Comparison of ENCODE assay signal across 7 mouse cellular contexts in genomic region chr1:133023723-133024122, GRCm38 (mm10). TPM values are rescaled to one million over a fixed set of nuclear protein-coding genes. Genes with fewer than 3 reads are reported as not detected.
DNase-seq lines count a peak whose midpoint lies in the region; ATAC-seq and TF ChIP-seq lines count a peak whose summit lies in the region.
"Not testable (repeated sequence)": the region's sequence is repeated elsewhere in the genome, so short reads cannot be mapped to it uniquely, and the experiment has no call there.

No protein-coding gene starts in this region.

- not testable (repeated sequence) for TF ChIP-seq POLR2A in bone marrow, adult 2 months (IDR thresholded peaks at IDR 0.05; ENCODE audit: borderline replicate concordance, control insufficient read depth, low read depth, low read length); limb, embryonic 14.5 days (IDR thresholded peaks at IDR 0.05; ENCODE audit: borderline replicate concordance, extremely low read depth, insufficient read depth, insufficient read length)

- TF ChIP-seq CTCF in bone marrow, adult 2 months (IDR thresholded peaks at IDR 0.05; ENCODE audit: control insufficient read depth, insufficient read depth, low read length); midbrain, postnatal 0 days (IDR thresholded peaks at IDR 0.05): not testable (repeated sequence)

- peak overlapping the region; percentile 64 for H3K4me2 ChIP-seq in forebrain, embryonic 12.5 days
- H3K4me2 ChIP-seq in heart, embryonic 14.5 days (ENCODE audit: low read length): peak overlapping the region; percentile 78
- H3K4me2 ChIP-seq in intestine, embryonic 14.5 days (ENCODE audit: low read length): peak overlapping the region; percentile 85; the same call in 1 of the 2 replicates
- peak overlapping the region; percentile 66; the same call in 1 of the 2 replicates for H3K4me2 ChIP-seq in limb, embryonic 14.5 days (replicated peaks; ENCODE audit: low read depth, low read length, severe bottlenecking)
- peak overlapping the region; percentile 63 for H3K4me2 ChIP-seq in lung, embryonic 16.5 days (ENCODE audit: low read depth, low read length)
- 0 out of 2 replicates have a peak overlapping the region, but pooled peaks have one; percentile 60 for H3K4me2 ChIP-seq in midbrain, postnatal 0 days (ENCODE audit: low read depth, low read length, poor library complexity, severe bottlenecking)

- not testable (repeated sequence) for H3K9me3 ChIP-seq in forebrain, embryonic 12.5 days; heart, embryonic 14.5 days (ENCODE audit: control insufficient read depth, low read length); intestine, embryonic 14.5 days (ENCODE audit: control insufficient read depth, low read length); limb, embryonic 14.5 days (ENCODE audit: control insufficient read depth, low read length); lung, embryonic 16.5 days (ENCODE audit: control insufficient read depth, low read length); midbrain, postnatal 0 days (ENCODE audit: low read length)

- H3K36me3 ChIP-seq in forebrain, embryonic 12.5 days (replicated peaks); heart, embryonic 14.5 days (ENCODE audit: control insufficient read depth, insufficient read depth, low read length); intestine, embryonic 14.5 days (ENCODE audit: control insufficient read depth, insufficient read depth, low read length); limb, embryonic 14.5 days (ENCODE audit: control insufficient read depth, insufficient read depth, low read length); lung, embryonic 16.5 days (ENCODE audit: control insufficient read depth, insufficient read depth, low read length); midbrain, postnatal 0 days (ENCODE audit: insufficient read depth, low read length): not testable (repeated sequence)

- not testable (repeated sequence) for H3K4me1 ChIP-seq in bone marrow, adult 2 months (ENCODE audit: control insufficient read depth, insufficient read depth, low read length); heart, embryonic 14.5 days (ENCODE audit: control insufficient read depth in 2 of 2, insufficient read depth in 2 of 2, low read length in 2 of 2); intestine, embryonic 14.5 days (replicated peaks; ENCODE audit: control insufficient read depth, insufficient read depth, low read length); limb, embryonic 14.5 days (ENCODE audit: control insufficient read depth, insufficient read depth, low read length); lung, embryonic 16.5 days (replicated peaks; ENCODE audit: control insufficient read depth, insufficient read depth, low read length); midbrain, postnatal 0 days (ENCODE audit: insufficient read depth, low read length)
- peaks cover 14% of the 10 kb centered on the region for H3K4me1 ChIP-seq in forebrain, embryonic 12.5 days

- H3K9ac ChIP-seq in forebrain, embryonic 12.5 days; heart, embryonic 14.5 days (ENCODE audit: low read length); intestine, embryonic 14.5 days (ENCODE audit: low read length); limb, embryonic 14.5 days (ENCODE audit: low read depth, low read length, severe bottlenecking); lung, embryonic 16.5 days (ENCODE audit: low read length); midbrain, postnatal 0 days (replicated peaks; ENCODE audit: low read length, poor library complexity, severe bottlenecking): not testable (repeated sequence)

- not testable (repeated sequence) for DNase-seq in intestine, embryonic 14.5 days (ENCODE audit: low spot score); limb, embryonic 14.5 days (ENCODE audit: low spot score); midbrain, postnatal 0 days (ENCODE audit: low spot score)

- 36% methylated on average over 3 of the region's 3 CpGs for WGBS in bone marrow, adult 2 months
- 91% methylated on average over 3 of the region's 3 CpGs for WGBS in forebrain, embryonic 12.5 days
- 85% methylated on average over 3 of the region's 3 CpGs for WGBS in heart, embryonic 14.5 days
- WGBS in intestine, embryonic 14.5 days: 95% methylated on average over 3 of the region's 3 CpGs
- whole genome bisulfite sequencing in limb, embryonic 14.5 days: 94% methylated on average over 3 of the region's 3 CpGs
- WGBS in lung, embryonic 16.5 days: 87% methylated on average over 3 of the region's 3 CpGs
- WGBS in midbrain, postnatal 0 days: 94% methylated on average over 3 of the region's 3 CpGs

- ATAC-seq in forebrain, embryonic 12.5 days (ENCODE audit: low FRiP score); heart, embryonic 14.5 days (ENCODE audit: insufficient number of reproducible peaks, insufficient read depth, low FRiP score, low read depth); intestine, embryonic 14.5 days (replicated peaks; ENCODE audit: low FRiP score, low TSS enrichment, low read depth); limb, embryonic 14.5 days (ENCODE audit: low FRiP score, low read depth); lung, embryonic 16.5 days (ENCODE audit: low read depth); midbrain, postnatal 0 days (ENCODE audit: low FRiP score): not testable (repeated sequence)

- peak overlapping the region; percentile 39 for H3K4me3 ChIP-seq in bone marrow, adult 2 months (replicated peaks; ENCODE audit: control insufficient read depth, low read depth, low read length)
- H3K4me3 ChIP-seq in forebrain, embryonic 12.5 days (replicated peaks); heart, embryonic 14.5 days (ENCODE audit: control insufficient read depth in 1 of 2, insufficient read depth in 1 of 2, low read depth in 1 of 2, low read length in 2 of 2); lung, embryonic 16.5 days (ENCODE audit: low read length); midbrain, postnatal 0 days (ENCODE audit: low read depth, low read length): not testable (repeated sequence)
- peak overlapping the region; percentile 59; the same call in 1 of the 2 replicates for H3K4me3 ChIP-seq in intestine, embryonic 14.5 days (ENCODE audit: low read depth, low read length)
- H3K4me3 ChIP-seq in limb, embryonic 14.5 days (replicated peaks; ENCODE audit: low read length): peak overlapping the region; percentile 95

- H3K27ac ChIP-seq in bone marrow, adult 2 months (ENCODE audit: control insufficient read depth, insufficient read depth, low read depth, low read length, poor library complexity); forebrain, embryonic 12.5 days; heart, embryonic 14.5 days (replicated peaks in 1 of 2; ENCODE audit: control insufficient read depth in 1 of 2, insufficient read depth in 1 of 2, low read depth in 2 of 2, low read length in 2 of 2); intestine, embryonic 14.5 days (ENCODE audit: low read depth); limb, embryonic 14.5 days (replicated peaks; ENCODE audit: low read depth, low read length); lung, embryonic 16.5 days (ENCODE audit: low read length); midbrain, postnatal 0 days (ENCODE audit: low read depth, low read length): not testable (repeated sequence)

- H3K27me3 ChIP-seq in forebrain, embryonic 12.5 days; heart, embryonic 14.5 days (ENCODE audit: control insufficient read depth, insufficient read depth, low read length); intestine, embryonic 14.5 days (replicated peaks; ENCODE audit: control insufficient read depth, insufficient read depth, low read length); limb, embryonic 14.5 days (ENCODE audit: control insufficient read depth, insufficient read depth, low read length); lung, embryonic 16.5 days (ENCODE audit: control insufficient read depth, insufficient read depth, low read depth, low read length); midbrain, postnatal 0 days (ENCODE audit: insufficient read depth, low read length): not testable (repeated sequence)

RNA-seq across cellular contexts. Expression of gene Mdm4, which starts 6.6 kb away (rescaled TPM):
- 33.1 and 66.0 TPM in 2 replicates for polyA plus RNA-seq in bone marrow, adult 2 months (2011; ENCODE audit: insufficient read depth, insufficient read length, low replicate concordance, missing spikeins)
- polyA plus RNA-seq in forebrain, embryonic 12.5 days (2016; fragmentation: Nextera tagmentation; extraction: Ambion mirVana): 52.8 and 53.1 TPM in 2 replicates
- 34.7 and 38.2 TPM in 2 replicates for polyA plus RNA-seq in heart, embryonic 14.5 days (2014; fragmentation: Nextera tagmentation; extraction: Ambion mirVana)
- 49.7 TPM in 2 replicates for polyA plus RNA-seq in intestine, embryonic 14.5 days (2014; fragmentation: Nextera tagmentation; extraction: Ambion mirVana)
- 132 and 144 TPM in 2 replicates for polyA plus RNA-seq in limb, embryonic 14.5 days (2012; rRNA removed)
- 45.6 and 50.2 TPM in 2 replicates for polyA plus RNA-seq in limb, embryonic 14.5 days (2014; fragmentation: Nextera tagmentation; extraction: Ambion mirVana)
- polyA plus RNA-seq in lung, embryonic 16.5 days (2015; fragmentation: Nextera tagmentation; extraction: Ambion mirVana): 33.3 and 33.4 TPM in 2 replicates
- 54.4 and 84.5 TPM in 2 replicates for total RNA-seq in midbrain, postnatal 0 days (2014; rRNA removed)
- polyA plus RNA-seq in midbrain, postnatal 0 days (2015; fragmentation: Nextera tagmentation; extraction: Ambion mirVana): 28.2 and 28.9 TPM in 2 replicates

RNA-seq across cellular contexts. Expression of gene Pik3c2b, which starts 21.7 kb away (rescaled TPM):
- polyA plus RNA-seq in bone marrow, adult 2 months (2011; ENCODE audit: insufficient read depth, insufficient read length, low replicate concordance, missing spikeins): 6.6 and 17.9 TPM in 2 replicates
- 21.3 and 22.0 TPM in 2 replicates for polyA plus RNA-seq in forebrain, embryonic 12.5 days (2016; fragmentation: Nextera tagmentation; extraction: Ambion mirVana)
- 11.4 and 12.8 TPM in 2 replicates for polyA plus RNA-seq in heart, embryonic 14.5 days (2014; fragmentation: Nextera tagmentation; extraction: Ambion mirVana)
- polyA plus RNA-seq in intestine, embryonic 14.5 days (2014; fragmentation: Nextera tagmentation; extraction: Ambion mirVana): 9.8 and 11.4 TPM in 2 replicates
- polyA plus RNA-seq in limb, embryonic 14.5 days (2012; rRNA removed): 10.7 and 13.5 TPM in 2 replicates
- polyA plus RNA-seq in limb, embryonic 14.5 days (2014; fragmentation: Nextera tagmentation; extraction: Ambion mirVana): 8.1 and 8.4 TPM in 2 replicates
- 5.3 and 6.2 TPM in 2 replicates for polyA plus RNA-seq in lung, embryonic 16.5 days (2015; fragmentation: Nextera tagmentation; extraction: Ambion mirVana)
- 21.3 and 28.5 TPM in 2 replicates for total RNA-seq in midbrain, postnatal 0 days (2014; rRNA removed)
- polyA plus RNA-seq in midbrain, postnatal 0 days (2015; fragmentation: Nextera tagmentation; extraction: Ambion mirVana): 8.4 and 9.2 TPM in 2 replicates
